Mouse (Mus musculus) E14TG2a.4 (cell line): ENCODE results near the gene 4930568D16Rik.

Source experiments
- CTCF ChIP-seq: conservative IDR thresholded peaks from 2 replicates; pipeline ENCODE4 v1.5.1; 2014; ENCODE audit warnings: low read length
- POU5F1 ChIP-seq: IDR thresholded peaks from 2 replicates; pipeline ENCODE4 v1.6.1; 2014; ENCODE audit warnings: low read length, borderline replicate concordance

GRCm38 (mm10) chr2:35345984-35346383 is 21.5 kb downstream of the 4930568D16Rik start:
- no peak for TF ChIP-seq CTCF
- no peak for TF ChIP-seq POU5F1
